Mouse (Mus musculus) liver, adult 2 months (tissue): ENCODE results near the gene Card9.

ENCODE experiments used
- CTCF ChIP-seq: fragments of 200-500 bp; IDR thresholded peaks from 2 replicates; pipeline ENCODE4 v1.5.1; 2011; ENCODE audit warnings: low read depth, low read length, control low read depth
- POLR2A ChIP-seq: fragments of 200-500 bp; IDR thresholded peaks from 2 replicates; pipeline ENCODE4 v1.6.1; 2011; ENCODE audit warnings: low read length, control low read depth; ENCODE audit not compliant: insufficient read depth; ENCODE audit errors: extremely low read depth

- TF ChIP-seq CTCF (no peak), POLR2A (no peak)
Measured at GRCm38 (mm10) chr2:26319109-26319508, 41.6 kb downstream of the Card9 start.
